ENCODE assay signal across 23 mouse cellular contexts in genomic region chr12:95790146-95790545, GRCm38 (mm10).
DNase-seq lines count a peak whose midpoint lies in the region; TF ChIP-seq lines count a peak whose summit lies in the region.
"Had no signal": no experiment of that assay in that cellular context is flagged by ENCODE, and none has a peak within 500 bp of the region (broad histone marks: within the 10 kb centered on the region; RNA-seq: fewer than 3 reads in every experiment).

No protein-coding gene starts in this region.

- no peak overlapping the region for H3K27ac ChIP-seq in heart, adult 2 months
- H3K27ac ChIP-seq: embryonic facial prominence, embryonic 12.5 days; forebrain, embryonic 13.5 days; forebrain, embryonic 15.5 days; gastrocnemius, adult 2 months had no signal

- WGBS in heart, adult 2 months = 66% methylated on average over 1 of the region's 1 CpGs

- H3K4me1 ChIP-seq in heart, adult 2 months (ENCODE audit: control insufficient read depth, insufficient read depth, low read length) = no peaks in the 10 kb centered on the region
- H3K4me1 ChIP-seq: embryonic facial prominence, embryonic 12.5 days; forebrain, embryonic 13.5 days; forebrain, embryonic 15.5 days had no signal

- TF ChIP-seq CTCF in C2C12 (IDR thresholded peaks at IDR 0.05; ENCODE audit: control insufficient read depth, insufficient read depth, insufficient read length) = no peak
- no peak for TF ChIP-seq CTCF in heart, adult 2 months (IDR thresholded peaks at IDR 0.05)

- H3K27me3 ChIP-seq in C2C12 (ENCODE audit: control insufficient read depth, insufficient read depth, insufficient read length) = no peaks in the 10 kb centered on the region
- no peaks in the 10 kb centered on the region for H3K27me3 ChIP-seq in heart, adult 2 months (ENCODE audit: control insufficient read depth, insufficient read depth, low read length)
- H3K27me3 ChIP-seq: embryonic facial prominence, embryonic 12.5 days; forebrain, embryonic 13.5 days; forebrain, embryonic 15.5 days had no signal

- H3K79me3 ChIP-seq in C2C12 (ENCODE audit: low read depth) = no peaks in the 10 kb centered on the region

- H3K79me2 ChIP-seq in C2C12 (ENCODE audit: control insufficient read depth, insufficient read depth) = no peaks in the 10 kb centered on the region
- H3K79me2 ChIP-seq in heart, adult 2 months (replicated peaks; ENCODE audit: control insufficient read depth, insufficient read depth, low read length) = no peaks in the 10 kb centered on the region

- no peak overlapping the region for H3K9ac ChIP-seq in heart, adult 2 months (ENCODE audit: low read depth, low read length)
- H3K9ac ChIP-seq: embryonic facial prominence, embryonic 12.5 days; forebrain, embryonic 13.5 days; forebrain, embryonic 15.5 days; forebrain, postnatal 0 days had no signal

- H3ac ChIP-seq in C2C12 (ENCODE audit: control insufficient read depth, insufficient read length, low read depth) = no peak overlapping the region

- peaks cover 1% of the 10 kb centered on the region for H3K36me3 ChIP-seq in C2C12 (ENCODE audit: control insufficient read depth, insufficient read depth)
- H3K36me3 ChIP-seq in heart, adult 2 months (ENCODE audit: control insufficient read depth, insufficient read depth, low read length) = no peaks in the 10 kb centered on the region
- H3K36me3 ChIP-seq: embryonic facial prominence, embryonic 12.5 days; forebrain, embryonic 15.5 days had no signal

- no peak overlapping the region for H3K4me3 ChIP-seq in C2C12 (ENCODE audit: insufficient read depth, poor library complexity, severe bottlenecking)
- H3K4me3 ChIP-seq in heart, adult 2 months = no peak overlapping the region
- H3K4me3 ChIP-seq: embryonic facial prominence, embryonic 12.5 days; erythroblast, embryonic 14.5 days; forebrain, embryonic 13.5 days; forebrain, embryonic 15.5 days; gastrocnemius, adult 2 months had no signal

- no peak for TF ChIP-seq EP300 in heart, adult 2 months (IDR thresholded peaks at IDR 0.05; ENCODE audit: insufficient read depth, low read depth, low read length)

- DNase-seq in 3134 (ENCODE audit: extremely low read depth, insufficient read length, low spot score) = peak; percentile 7
- peak; percentile 34 for DNase-seq in NIH3T3 (ENCODE audit: low read depth)
- DNase-seq in fibroblast of lung, adult 2 months (ENCODE audit: low read depth) = peak; percentile 7
- DNase-seq in T-cell, adult 2 months (ENCODE audit: low spot score) = no peak
- DNase-seq in frontal cortex, postnatal 14 days (ENCODE audit: low spot score in 2 of 2) = no peak
- no peak for DNase-seq in heart, adult 2 months
- DNase-seq in layer of hippocampus, postnatal 25 days (ENCODE audit: extremely low spot score in 1 of 2, low spot score in 1 of 2) = no peak
- DNase-seq: adrenal gland, adult 8-10 months; adrenal gland, postnatal 14 days; adrenal gland, postnatal 36 days; B cell, adult 2 months; cerebellum, adult 11-12 months; cerebellum, adult 2 months; cerebellum, adult 9-10 months; cerebellum, postnatal 10 days; cerebellum, postnatal 25 days; forebrain, postnatal 0 days; gastrocnemius, adult 2 months had no signal

- TF ChIP-seq POLR2A in heart, adult 2 months (IDR thresholded peaks at IDR 0.05; ENCODE audit: insufficient read depth, low read depth, low read length) = no peak

- intact Hi-C loops in heart, adult 2 months (cut with DNase I) = no loop called here

TF ChIP-seq in C2C12, 6 proteins besides CTCF, POLR2A, EP300 and RAD21:
- no peak for TF ChIP-seq CEBPB (IDR thresholded peaks at IDR 0.05; ENCODE audit: low read depth)
- peak; percentile 80 for TF ChIP-seq FOSL1 (IDR thresholded peaks at IDR 0.05; ENCODE audit: insufficient read depth, low read length, poor library complexity, severe bottlenecking)

Comparison
In these comparisons a context has a peak if more than half of its experiments do, and no peak if none do; other contexts are left out.
1. DNase-seq: peak in 3134 (single experiment), NIH3T3 (single experiment) and fibroblast of lung, adult 2 months (single experiment); none in T-cell, adult 2 months (single experiment), frontal cortex, postnatal 14 days (0 of 2), heart, adult 2 months (0 of 2) and layer of hippocampus, postnatal 25 days (0 of 2).